Mouse (Mus musculus): Measurements from ENCODE around the gene Cyp39a1.
A peak's percentile ranks its signal among the peaks of the same experiment; 100 is the strongest.

DNA sequence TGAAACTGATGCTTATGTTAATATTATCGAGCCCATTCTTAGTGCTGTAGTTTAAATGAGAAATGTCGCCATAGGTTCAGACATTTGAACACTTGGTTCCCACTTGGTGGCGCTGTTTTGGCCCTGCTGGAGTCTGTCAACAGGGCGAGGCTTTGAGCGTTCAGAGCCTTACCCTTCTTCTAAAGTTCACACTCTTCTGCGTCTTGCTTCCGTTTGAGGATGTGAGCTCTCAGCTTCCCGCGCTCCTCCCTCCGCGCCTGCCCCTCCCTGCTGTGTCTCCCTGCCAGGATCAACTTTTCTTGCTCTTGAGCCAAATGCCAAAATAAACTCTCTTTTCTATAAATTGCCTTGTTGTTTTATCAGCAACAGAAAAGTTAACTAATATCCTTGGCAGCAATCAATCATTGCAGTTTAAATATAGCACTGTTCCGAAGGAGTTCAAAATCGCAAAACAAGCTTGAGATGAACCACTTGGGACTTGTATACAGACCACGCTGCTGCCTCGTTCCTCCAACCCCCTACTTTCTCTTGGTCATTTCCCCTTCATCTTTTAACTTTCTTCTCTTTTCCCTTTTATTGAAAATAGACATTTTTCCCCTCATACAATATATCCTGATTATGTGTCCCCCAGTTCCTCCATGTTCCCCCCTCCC, 91.5 kb downstream of the Cyp39a1 start:
- TF ChIP-seq POLR2A (IDR thresholded peaks at IDR 0.05; ENCODE audit: insufficient read depth, low read depth, low read length), result no peak
- peak; percentile 53 for TF ChIP-seq CTCF (IDR thresholded peaks at IDR 0.05)
